Mouse (Mus musculus) midbrain, embryonic 13.5 days (tissue): ENCODE results near the gene Hspb6. TPM values are rescaled to one million over a fixed set of nuclear protein-coding genes. Genes with fewer than 3 reads are reported as not detected.

Source experiments
- ATAC-seq: fragments of 200-750 bp; cut with Nextera tagmentation; 2 replicates; pipeline ENCODE4 v1.8.0; 2017; ENCODE audit warnings: mild to moderate bottlenecking, moderate TSS enrichment, moderate library complexity
- H3K27ac ChIP-seq: fragments of 300-500 bp; sonication (generic); 2 replicates; pipeline ENCODE4 v1.5.1; 2015; ENCODE audit warnings: inconsistent platforms, mild to moderate bottlenecking, moderate library complexity
- H3K27me3 ChIP-seq: fragments of 300-500 bp; sonication (generic); 2 replicates; pipeline ENCODE4 v1.6.1; 2015; ENCODE audit warnings: mild to moderate bottlenecking, inconsistent platforms
- H3K36me3 ChIP-seq: fragments of 300-500 bp; sonication (generic); 2 replicates; pipeline ENCODE4 v1.6.1; 2015; ENCODE audit warnings: mild to moderate bottlenecking, inconsistent platforms
- H3K4me1 ChIP-seq: fragments of 300-500 bp; sonication (generic); replicated peaks from 2 replicates; pipeline ENCODE4 v1.6.1; 2015; ENCODE audit warnings: inconsistent platforms
- H3K4me2 ChIP-seq: fragments of 300-500 bp; sonication (generic); replicated peaks from 2 replicates; pipeline ENCODE4 v1.6.1; 2015; ENCODE audit warnings: moderate library complexity, mild to moderate bottlenecking, inconsistent platforms
- H3K4me3 ChIP-seq: fragments of 300-500 bp; sonication (generic); replicated peaks from 2 replicates; pipeline ENCODE4 v1.5.1; 2015; ENCODE audit warnings: mild to moderate bottlenecking, inconsistent platforms
- H3K9ac ChIP-seq: fragments of 300-500 bp; sonication (generic); replicated peaks from 2 replicates; pipeline ENCODE4 v1.6.1; 2015; ENCODE audit warnings: mild to moderate bottlenecking, inconsistent platforms
- H3K9me3 ChIP-seq: fragments of 300-500 bp; sonication (generic); 2 replicates; pipeline ENCODE4 v1.6.1; 2016; ENCODE audit warnings: mild to moderate bottlenecking, inconsistent platforms
- WGBS: fragments of 180-500 bp; shearing (Covaris S2); methylation state at CpG from one replicate; pipeline ENCODE4 v1.1.7; 2015; 5-methylcytosine and 5-hydroxymethylcytosine counted together
- polyA plus RNA-seq: library from polyadenylated mRNA; unstranded; fragments of >200 nt; fragmentation: Nextera tagmentation; extraction: Ambion mirVana; gene quantifications from 2 replicates; pipeline ENCODE4 v1.2.1, GENCODE M21; 2015

Gene Hspb6
- polyA plus RNA-seq, 1 experiment from 2014 or later = 6.6 TPM

GRCm38 (mm10) chr7:30553810-30554584 is 2.0 kb downstream of the Hspb6 start:
- WGBS = 86% methylated on average over 22 of the region's 22 CpGs
- peaks cover 44% of the 10 kb centered on the region for H3K36me3 ChIP-seq
- no peak for ATAC-seq
- no peaks in the 10 kb centered on the region for H3K9me3 ChIP-seq
- H3K27me3 ChIP-seq = peaks cover 8% of the 10 kb centered on the region; the same call in 1 of the 2 replicates
- H3K27ac ChIP-seq = no peak overlapping the region
- H3K4me2 ChIP-seq = peak overlapping the region; percentile 85
- peaks cover 34% of the 10 kb centered on the region for H3K4me1 ChIP-seq
- H3K9ac ChIP-seq = peak overlapping the region; percentile 70; the same call in 1 of the 2 replicates
- H3K4me3 ChIP-seq = peak overlapping the region; percentile 65

DNA sequence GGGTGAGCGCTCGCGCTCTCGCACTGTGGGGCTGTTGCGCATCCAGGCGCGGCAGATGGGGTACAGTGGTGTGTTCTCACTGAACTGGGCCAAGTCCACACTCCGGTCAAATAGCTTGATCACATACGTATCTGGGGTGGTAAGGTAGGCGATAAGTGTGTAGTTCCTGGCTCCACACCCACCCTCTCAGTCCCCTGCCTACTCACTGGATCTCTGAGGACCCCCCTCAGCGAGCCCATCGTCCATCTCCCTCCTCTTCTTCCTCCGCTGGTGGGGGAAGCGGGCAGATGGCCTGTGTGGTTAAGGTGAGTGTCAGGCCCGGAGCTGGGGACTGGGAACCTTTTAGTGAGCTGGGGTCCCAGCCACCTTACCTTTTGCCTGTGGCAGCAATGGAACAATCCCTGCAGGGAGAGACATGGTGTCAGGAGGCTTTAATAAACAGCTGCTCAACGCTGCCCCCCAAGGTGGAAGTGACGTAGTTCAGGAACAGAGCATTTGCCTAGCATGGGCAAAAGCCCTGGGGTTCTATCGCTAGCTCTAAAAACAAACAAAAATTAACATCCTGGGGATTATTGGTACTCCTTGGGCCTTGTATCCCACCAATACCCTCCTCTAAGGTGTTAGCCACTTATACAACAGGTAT is 5.0 kb downstream of the Hspb6 start:
- Histone ChIP-seq H3K9me3 (no peaks in the 10 kb centered on the region), H3K27me3 (peaks cover 8% of the 10 kb centered on the region; the same call in 1 of the 2 replicates), H3K9ac (no peak overlapping the region), H3K4me2 (no peak overlapping the region), H3K36me3 (peaks cover 40% of the 10 kb centered on the region), H3K4me1 (peaks cover 35% of the 10 kb centered on the region), H3K27ac (no peak overlapping the region), H3K4me3 (no peak overlapping the region)
- ATAC-seq = no peak
- 94% methylated on average over 18 of the region's 18 CpGs for WGBS

GRCm38 (mm10) chr7:30557901-30558514 is 6.0 kb downstream of the Hspb6 start:
- Histone ChIP-seq H3K9me3 (no peaks in the 10 kb centered on the region), H3K4me1 (peaks cover 34% of the 10 kb centered on the region), H3K4me2 (peak overlapping the region; percentile 91), H3K27ac (no peak overlapping the region), H3K36me3 (peaks cover 40% of the 10 kb centered on the region), H3K4me3 (peak overlapping the region; percentile 56; the same call in 1 of the 2 replicates), H3K9ac (peak overlapping the region; percentile 81; the same call in 1 of the 2 replicates), H3K27me3 (peaks cover 8% of the 10 kb centered on the region; the same call in 1 of the 2 replicates)
- 91% methylated on average over 13 of the region's 13 CpGs for WGBS
- no peak for ATAC-seq

DNA sequence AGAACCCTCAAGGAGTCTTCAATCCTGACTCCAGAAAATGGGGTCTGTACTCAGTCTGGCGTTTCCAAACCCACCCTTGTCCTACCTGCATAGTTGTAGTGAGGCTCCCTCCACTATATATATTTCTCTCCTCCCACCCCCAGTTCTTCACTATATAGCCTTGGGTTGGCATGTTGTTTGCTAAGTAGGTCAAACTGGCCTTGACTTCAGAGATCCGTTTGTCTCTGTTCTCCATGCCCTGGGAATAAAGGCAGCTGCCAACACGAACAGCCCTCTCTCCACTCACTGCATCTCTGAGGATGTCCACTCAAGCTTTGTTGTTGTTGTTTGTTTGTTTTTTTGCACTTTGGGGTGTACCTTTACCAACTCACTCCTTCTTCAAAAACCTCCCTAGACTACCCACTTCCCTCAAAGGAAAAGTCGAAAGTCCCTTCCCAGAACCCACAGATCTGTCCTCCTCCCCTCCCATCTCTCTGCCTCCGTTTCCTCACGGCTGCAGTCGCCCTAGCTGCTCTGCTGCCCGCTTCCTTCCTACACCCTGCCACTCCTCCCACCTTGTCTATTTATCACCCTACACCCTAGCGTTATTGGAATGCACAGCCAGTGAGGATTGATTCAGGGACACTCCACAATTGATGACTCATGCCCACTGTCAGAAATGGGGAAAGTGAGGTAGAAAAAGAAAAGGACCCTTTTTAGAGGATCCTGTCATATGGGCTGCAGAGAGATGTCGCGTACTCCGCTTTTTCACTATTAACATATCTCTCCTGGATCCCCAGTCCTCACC is 6.9 kb downstream of the Hspb6 start:
- Histone ChIP-seq H3K27ac (no peak overlapping the region; the same call in 1 of the 2 replicates), H3K4me1 (peaks cover 29% of the 10 kb centered on the region), H3K4me2 (peak overlapping the region; percentile 91), H3K9me3 (no peaks in the 10 kb centered on the region), H3K27me3 (peaks cover 8% of the 10 kb centered on the region; the same call in 1 of the 2 replicates), H3K36me3 (peaks cover 40% of the 10 kb centered on the region), H3K9ac (peak overlapping the region; percentile 81), H3K4me3 (peak overlapping the region; percentile 56)
- ATAC-seq = peak; percentile 3; the same call in 1 of the 2 replicates
- whole genome bisulfite sequencing = 15% methylated on average over 12 of the region's 12 CpGs

- Histone ChIP-seq H3K9me3 (no peaks in the 10 kb centered on the region), H3K4me1 (peaks cover 35% of the 10 kb centered on the region), H3K4me2 (peak within 1 kb of the TSS; percentile 91), H3K36me3 (peaks cover 36% of the 10 kb centered on the region), H3K9ac (peak within 1 kb of the TSS; percentile 81), H3K27ac (no peak within 1 kb of the TSS; the same call in 1 of the 2 replicates), H3K27me3 (peaks cover 2% of the 10 kb centered on the region; the same call in 1 of the 2 replicates), H3K4me3 (peak within 1 kb of the TSS; percentile 56)
- under 1% methylated on average over 20 of the region's 20 CpGs for WGBS
- ATAC-seq = peak; percentile 86
Measured at GRCm38 (mm10) chr7:30559443-30559954, 7.5 kb downstream of the Hspb6 start, which contains the start of gene Lin37. Gene Lin37 (minus strand): TSS chr7:30559838.

- 77% methylated on average over 2 of the region's 2 CpGs for WGBS
- H3K27ac ChIP-seq = no peak overlapping the region
- no peak for ATAC-seq
- H3K36me3 ChIP-seq = peaks cover 31% of the 10 kb centered on the region
- no peaks in the 10 kb centered on the region for H3K27me3 ChIP-seq
- H3K4me1 ChIP-seq = peaks cover 36% of the 10 kb centered on the region
- peak overlapping the region; percentile 91; the same call in 1 of the 2 replicates for H3K4me2 ChIP-seq
- no peaks in the 10 kb centered on the region for H3K9me3 ChIP-seq
- H3K9ac ChIP-seq = no peak overlapping the region
- H3K4me3 ChIP-seq = no peak overlapping the region
Measured at GRCm38 (mm10) chr7:30560296-30560695, 8.3 kb downstream of the Hspb6 start.

GRCm38 (mm10) chr7:30562526-30563116 is 10.6 kb downstream of the Hspb6 start:
- 2% methylated on average over 27 of the region's 27 CpGs for WGBS
- Histone ChIP-seq H3K9me3 (no peaks in the 10 kb centered on the region), H3K4me2 (peak overlapping the region; percentile 89), H3K4me1 (peaks cover 36% of the 10 kb centered on the region), H3K27me3 (no peaks in the 10 kb centered on the region), H3K4me3 (peak overlapping the region; percentile 83), H3K9ac (peak overlapping the region; percentile 68), H3K36me3 (peaks cover 31% of the 10 kb centered on the region), H3K27ac (peak overlapping the region; percentile 69)
- ATAC-seq = 0 out of 2 replicates have a peak, but pooled peaks have one; percentile 8

DNA sequence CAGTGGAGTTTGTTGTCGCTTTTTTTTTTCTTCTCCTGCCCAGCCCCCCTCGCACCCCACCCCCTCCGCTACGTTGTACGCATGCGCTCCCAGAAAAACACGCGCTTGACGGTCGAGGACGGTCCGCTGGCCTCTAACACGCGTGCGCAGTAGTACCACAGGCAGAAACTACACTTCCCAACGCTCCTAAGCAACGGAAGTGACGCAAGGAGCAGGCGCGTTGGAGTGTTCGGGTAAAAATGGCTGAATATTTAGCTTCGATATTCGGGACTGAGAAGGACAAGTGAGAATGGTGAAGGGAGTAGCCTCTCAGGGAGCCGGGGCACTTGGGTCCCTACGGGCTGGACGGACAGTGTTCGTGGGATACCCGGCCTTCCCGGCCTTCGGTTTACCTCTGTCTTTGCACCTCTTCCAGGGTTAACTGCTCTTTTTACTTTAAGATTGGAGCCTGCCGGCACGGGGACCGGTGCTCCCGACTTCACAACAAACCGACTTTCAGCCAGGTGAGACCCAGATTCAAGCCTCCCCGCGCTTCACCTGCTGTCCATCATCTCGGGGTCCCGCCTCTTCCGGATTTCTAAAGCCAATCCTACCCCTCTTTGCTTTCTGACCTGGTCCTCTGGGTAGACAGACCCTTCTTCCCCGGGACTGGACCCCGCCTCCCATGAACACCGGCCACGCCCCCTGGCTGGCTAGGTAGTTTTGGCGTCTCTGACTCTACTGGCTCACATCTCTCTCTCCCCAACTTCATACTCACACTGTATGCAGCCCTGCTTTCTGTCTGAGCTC is 11.3 kb downstream of the Hspb6 start, which contains the start of the genes U2af1l4, Gm49396 and Psenen:
Gene U2af1l4 (plus strand): TSS at position 185 of the 789 bp plus-strand sequence.
Gene Gm49396 (plus strand): TSS at position 228 of the 789 bp plus-strand sequence.
Gene Psenen (minus strand): TSS at position 511 of the 789 bp plus-strand sequence.
- no peaks in the 10 kb centered on the region for H3K9me3 ChIP-seq
- H3K9ac ChIP-seq = peak within 1 kb of the TSS; percentile 82
- ATAC-seq = peak; percentile 87
- no peaks in the 10 kb centered on the region for H3K27me3 ChIP-seq
- WGBS = under 1% methylated on average over 45 of the region's 45 CpGs
- peak within 1 kb of the TSS; percentile 83 for H3K4me3 ChIP-seq
- H3K4me2 ChIP-seq = peak within 1 kb of the TSS; percentile 89
- H3K4me1 ChIP-seq = peaks cover 29% of the 10 kb centered on the region
- peak within 1 kb of the TSS; percentile 91 for H3K27ac ChIP-seq
- peaks cover 31% of the 10 kb centered on the region for H3K36me3 ChIP-seq

DNA sequence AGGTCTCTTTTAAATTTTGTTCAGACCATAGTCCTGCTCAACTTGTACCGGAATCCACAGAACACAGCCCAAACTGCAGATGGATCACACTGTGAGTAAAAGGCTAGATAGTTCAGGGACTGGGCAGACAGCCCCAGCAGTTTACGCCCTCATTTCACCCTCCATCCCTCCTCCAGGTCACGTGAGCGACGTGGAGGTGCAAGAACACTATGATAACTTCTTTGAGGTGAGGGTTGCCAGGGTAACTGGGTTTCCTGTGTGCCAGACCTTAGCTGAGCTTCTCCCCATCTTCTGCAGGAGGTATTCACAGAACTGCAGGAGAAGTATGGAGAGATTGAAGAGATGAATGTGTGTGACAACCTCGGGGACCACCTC is 11.9 kb downstream of the Hspb6 start:
- H3K9ac ChIP-seq = peak overlapping the region; percentile 82
- 26% methylated on average over 6 of the region's 6 CpGs for WGBS
- no peaks in the 10 kb centered on the region for H3K9me3 ChIP-seq
- peaks cover 23% of the 10 kb centered on the region for H3K4me1 ChIP-seq
- peak overlapping the region; percentile 91; the same call in 1 of the 2 replicates for H3K27ac ChIP-seq
- peak overlapping the region; percentile 83 for H3K4me3 ChIP-seq
- no peak; the same call in 1 of the 2 replicates for ATAC-seq
- H3K4me2 ChIP-seq = peak overlapping the region; percentile 68
- H3K36me3 ChIP-seq = peaks cover 37% of the 10 kb centered on the region
- H3K27me3 ChIP-seq = no peaks in the 10 kb centered on the region

GRCm38 (mm10) chr7:30564970-30565571 is 13.1 kb downstream of the Hspb6 start, which contains the start of gene Igflr1:
Gene Igflr1 (plus strand): TSS chr7:30565427.
- Histone ChIP-seq H3K27me3 (no peaks in the 10 kb centered on the region), H3K27ac (no peak within 1 kb of the TSS), H3K9me3 (no peaks in the 10 kb centered on the region), H3K9ac (no peak within 1 kb of the TSS), H3K36me3 (peaks cover 49% of the 10 kb centered on the region), H3K4me3 (peak within 1 kb of the TSS; percentile 83; the same call in 1 of the 2 replicates), H3K4me2 (peak within 1 kb of the TSS; percentile 68), H3K4me1 (peaks cover 17% of the 10 kb centered on the region)
- 98% methylated on average over 12 of the region's 12 CpGs for WGBS
- no peak for ATAC-seq
